Mouse (Mus musculus) yolk sac, embryonic 10.5 days (tissue): ENCODE measurements around the gene Bcat1.

Experiments used
- DNase-seq: peaks from one replicate; pipeline ENCODE4 v3.0.0-alpha.2; 2017; ENCODE audit warnings: low spot score

Gene Bcat1

DNA sequence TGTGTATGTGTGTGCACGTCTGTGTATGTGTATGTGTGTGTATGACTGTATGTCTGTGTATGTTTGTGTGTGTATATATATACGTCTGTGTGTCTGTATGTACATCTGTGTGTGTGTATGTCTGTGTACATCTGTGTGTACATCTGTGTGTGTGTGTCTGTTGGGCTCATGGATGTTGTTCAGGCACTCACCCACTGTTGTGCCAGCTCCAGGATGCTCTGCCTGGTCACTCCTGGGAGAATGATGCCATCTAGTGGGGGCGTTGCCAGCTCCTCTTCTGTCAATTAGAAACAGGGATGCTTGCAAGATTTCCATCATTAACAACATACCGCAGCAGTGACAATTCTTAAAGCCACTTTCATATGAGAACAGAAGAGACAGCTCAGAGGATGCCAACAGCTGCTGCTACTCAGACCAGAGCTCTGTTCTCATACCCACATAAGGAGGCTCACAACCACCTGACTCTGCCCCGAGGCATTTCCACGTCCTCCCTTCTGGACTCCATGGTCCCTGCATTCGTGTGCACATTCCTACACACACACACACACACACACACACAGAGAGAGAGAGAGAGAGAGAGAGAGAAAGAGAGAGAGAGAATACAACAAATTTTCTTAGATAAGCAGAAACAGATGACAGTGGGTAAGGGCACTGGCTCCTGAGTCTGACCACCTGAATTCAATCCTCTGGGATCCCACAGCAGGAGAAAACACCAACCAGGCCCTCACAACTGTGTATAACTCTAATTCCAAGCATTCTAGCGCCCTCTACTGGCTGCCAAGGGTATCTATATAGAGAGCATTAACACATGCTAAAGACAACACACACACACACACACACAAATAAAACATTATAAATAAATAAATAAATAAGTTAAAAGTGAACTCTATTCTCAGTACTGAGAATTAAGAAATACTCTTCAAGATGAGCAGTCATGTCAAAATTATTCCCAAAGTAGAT lies 65.8 kb downstream of the Bcat1 start:
- no peak for DNase-seq

DNA sequence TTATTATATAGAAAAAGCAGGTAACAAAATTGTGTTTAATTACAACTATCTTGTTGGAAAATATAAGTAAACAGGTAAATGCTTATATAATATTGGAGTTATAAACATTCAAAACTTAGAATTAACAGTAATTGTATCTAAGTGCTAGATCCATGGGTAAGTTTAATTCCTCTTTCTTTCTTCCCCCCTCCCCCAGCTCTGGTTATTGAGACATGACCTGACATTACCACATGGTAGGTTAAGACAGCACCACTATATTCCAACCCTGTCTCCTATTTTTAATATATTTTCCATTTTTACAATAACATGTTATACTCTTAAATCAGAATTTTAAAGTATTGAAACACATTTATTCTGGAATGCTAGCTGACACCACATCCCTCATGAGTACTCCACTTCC lies 72.5 kb downstream of the Bcat1 start:
- DNase-seq, result no peak

DNA sequence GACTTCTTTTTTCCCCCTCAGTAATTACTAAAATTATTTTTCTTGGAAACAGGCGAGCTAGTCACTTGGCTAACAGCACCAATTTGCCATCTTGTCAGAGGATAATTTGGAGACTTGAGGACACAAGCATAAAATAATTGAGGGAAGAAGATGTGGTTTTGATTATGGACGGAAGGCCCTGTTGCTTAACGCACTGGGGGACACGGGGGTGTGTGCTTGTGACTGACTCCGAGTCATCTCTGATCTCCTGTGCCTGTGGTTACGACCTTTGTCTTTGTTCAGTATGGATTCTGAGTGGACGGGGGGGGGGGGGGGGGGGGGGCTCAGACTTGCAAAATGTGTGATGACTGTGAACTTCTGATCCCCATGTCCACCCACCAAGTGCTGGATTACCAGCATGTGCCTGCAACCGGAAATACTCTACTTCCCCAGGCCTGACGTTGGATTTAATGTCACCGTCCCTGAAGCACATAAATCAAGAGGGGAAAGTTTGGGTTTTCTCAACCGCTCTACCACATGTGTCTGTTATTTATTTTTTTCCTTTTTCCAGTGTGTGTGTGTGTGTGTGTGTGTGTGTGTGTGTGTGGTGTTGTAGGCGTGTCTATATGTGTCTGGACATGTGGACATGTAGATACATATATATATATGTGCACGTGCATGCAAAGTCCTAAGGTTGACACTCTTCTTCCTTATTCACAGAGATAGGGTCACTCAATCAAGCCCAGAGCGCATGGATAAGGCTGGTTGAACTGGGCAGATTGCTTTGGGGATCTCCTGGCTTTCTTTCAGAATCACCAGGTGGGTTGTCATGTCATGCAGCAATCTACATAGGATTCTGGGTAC lies 73.7 kb downstream of the Bcat1 start:
- no peak for DNase-seq

- DNase-seq, result no peak
These were observed 74.5 kb downstream of the Bcat1 start for GRCm38 (mm10) chr6:145001493-145001892.

- peak; percentile 9 for DNase-seq
These were observed 78.8 kb downstream of the Bcat1 start for GRCm38 (mm10) chr6:144997229-144997628.

- DNase-seq, result no peak
These were observed 83.9 kb downstream of the Bcat1 start for GRCm38 (mm10) chr6:144992111-144992510.

DNA sequence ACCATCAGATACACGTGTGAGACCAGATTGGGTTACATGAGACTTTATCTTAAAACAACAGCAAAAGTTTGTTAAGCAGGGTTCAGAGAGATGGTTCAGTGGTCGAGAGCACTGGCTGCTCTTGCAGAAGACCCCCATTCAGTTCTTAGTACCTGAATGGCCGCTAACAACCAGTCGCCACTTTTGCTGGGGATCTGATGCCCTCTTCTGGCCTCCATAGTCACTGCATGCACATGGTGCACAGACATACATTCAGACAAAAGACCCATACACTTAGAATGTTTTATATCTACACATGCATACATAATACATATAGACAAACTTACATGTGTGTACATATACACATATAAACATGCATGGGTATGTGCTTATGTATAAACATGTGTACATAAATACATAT lies 86.8 kb downstream of the Bcat1 start:
- no peak for DNase-seq

GRCm38 (mm10) chr6:144987676-144988075 lies 88.3 kb downstream of the Bcat1 start:
- DNase-seq, result no peak

DNA sequence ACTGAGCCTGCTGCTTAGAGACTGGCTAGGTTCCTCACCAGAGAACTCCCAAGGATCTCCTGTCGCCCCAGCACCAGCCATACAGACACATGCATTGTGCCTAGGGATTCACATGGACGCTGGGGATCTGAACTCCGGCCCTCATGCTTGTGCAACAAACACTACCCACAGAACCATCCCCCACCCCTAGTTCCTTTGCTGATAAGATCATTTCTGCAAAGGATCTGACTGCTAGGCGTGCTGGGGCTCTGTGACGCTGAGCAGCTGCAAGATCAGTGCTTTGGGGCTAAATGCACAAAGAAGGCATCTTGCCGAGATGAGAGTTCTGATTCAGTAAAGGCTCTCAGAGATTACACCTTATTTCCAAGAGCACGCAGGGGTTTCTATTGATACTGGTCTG lies 88.8 kb downstream of the Bcat1 start:
- no peak for DNase-seq

DNA sequence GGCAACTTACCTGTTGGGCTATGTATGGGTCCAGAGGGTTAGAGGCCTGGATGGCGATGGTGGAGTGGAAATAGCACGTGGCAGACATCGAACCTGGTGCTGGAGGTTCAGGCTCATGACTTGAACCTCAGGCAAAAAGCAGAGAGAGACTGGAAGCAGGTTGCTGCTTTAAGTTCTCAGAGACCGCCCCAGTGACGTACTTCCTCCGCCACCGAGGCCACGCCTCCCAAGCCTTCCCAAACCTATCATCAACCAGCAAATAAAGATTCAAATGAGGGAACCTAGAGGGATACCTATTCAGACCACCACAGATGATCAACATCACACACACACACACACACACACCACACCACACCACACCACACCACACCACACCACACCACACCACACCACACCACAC lies 91.8 kb downstream of the Bcat1 start:
- no peak for DNase-seq

DNA sequence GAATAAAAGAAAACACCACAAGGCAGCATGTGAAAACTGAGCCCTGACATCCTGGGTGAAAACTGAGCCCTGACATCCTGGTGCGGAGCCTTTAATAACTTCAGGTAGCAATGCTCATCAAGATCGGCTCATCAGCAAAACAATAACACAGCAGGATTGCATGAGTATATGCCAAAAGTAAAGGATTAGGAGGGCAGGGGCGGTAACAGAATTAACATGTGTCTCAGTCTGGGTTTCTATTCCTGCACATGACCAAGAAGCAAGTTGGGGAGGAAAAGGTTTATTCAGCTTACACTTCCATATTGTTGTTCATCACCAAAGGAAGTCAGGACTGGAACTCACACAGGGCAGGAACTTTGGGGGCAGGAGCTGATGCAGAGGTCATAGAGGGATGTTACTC lies 93.9 kb downstream of the Bcat1 start:
- no peak for DNase-seq

- no peak for DNase-seq
These were observed 103.6 kb downstream of the Bcat1 start for GRCm38 (mm10) chr6:144972351-144972750.

DNA sequence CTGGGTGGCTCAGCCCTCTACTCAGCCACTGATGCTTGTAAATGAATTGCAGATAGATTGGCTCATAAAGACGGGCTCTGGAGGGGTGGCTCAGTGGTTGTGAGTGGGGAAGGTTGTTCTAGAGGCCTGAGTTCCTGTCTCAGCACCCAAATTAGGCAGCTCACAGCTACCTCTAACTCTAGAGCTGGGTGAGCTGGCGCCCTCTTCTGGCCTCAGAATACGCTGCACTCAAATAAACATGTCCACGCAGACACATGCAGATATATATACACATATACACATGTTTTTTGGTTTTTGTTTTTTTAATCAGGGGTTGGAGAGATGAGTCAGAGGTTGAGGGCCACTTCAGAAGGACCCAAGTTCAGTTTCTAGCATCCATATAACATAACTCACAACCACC lies 105.1 kb downstream of the Bcat1 start:
- DNase-seq, result no peak

DNA sequence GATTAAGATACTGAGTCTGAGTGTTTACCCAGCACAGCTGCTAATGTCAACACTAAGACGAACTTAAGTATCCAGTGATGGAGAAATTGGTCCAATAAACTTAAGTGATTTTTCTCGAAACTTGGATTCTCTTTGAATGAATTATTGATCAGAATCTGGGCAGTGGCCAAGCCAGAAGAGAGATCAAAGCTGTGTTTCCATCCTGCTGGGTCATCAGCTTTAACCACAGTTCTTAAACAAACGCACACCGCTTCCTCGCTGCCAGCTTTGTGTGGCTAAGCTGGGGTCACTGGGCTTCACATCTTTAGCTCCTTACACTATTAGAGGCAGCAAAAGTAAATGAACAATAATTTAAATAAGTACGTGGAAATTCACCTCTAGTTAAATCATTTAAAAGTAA lies 108.4 kb downstream of the Bcat1 start:
- no peak for DNase-seq

- DNase-seq, result no peak
These were observed 111.8 kb downstream of the Bcat1 start for GRCm38 (mm10) chr6:144964205-144964604.

- no peak for DNase-seq
These were observed 112.8 kb downstream of the Bcat1 start for GRCm38 (mm10) chr6:144963156-144963555.

DNA sequence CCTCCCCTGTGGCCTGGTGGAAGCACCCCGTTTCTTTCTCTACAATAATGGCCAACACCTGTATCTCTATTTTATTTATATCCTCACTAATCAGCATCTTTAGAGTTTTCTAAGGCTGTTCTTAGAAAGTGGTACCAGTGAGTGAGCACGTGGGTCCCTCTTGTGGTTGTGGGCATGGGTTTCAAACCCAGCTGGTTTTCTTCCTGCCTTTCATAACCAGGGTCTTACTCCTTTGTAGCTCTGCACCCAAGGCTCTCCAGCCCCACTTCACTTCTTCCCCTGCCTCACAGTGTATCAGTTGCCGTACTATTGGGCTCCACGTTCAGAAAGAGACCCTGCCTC lies 114.0 kb downstream of the Bcat1 start:
- no peak for DNase-seq

DNA sequence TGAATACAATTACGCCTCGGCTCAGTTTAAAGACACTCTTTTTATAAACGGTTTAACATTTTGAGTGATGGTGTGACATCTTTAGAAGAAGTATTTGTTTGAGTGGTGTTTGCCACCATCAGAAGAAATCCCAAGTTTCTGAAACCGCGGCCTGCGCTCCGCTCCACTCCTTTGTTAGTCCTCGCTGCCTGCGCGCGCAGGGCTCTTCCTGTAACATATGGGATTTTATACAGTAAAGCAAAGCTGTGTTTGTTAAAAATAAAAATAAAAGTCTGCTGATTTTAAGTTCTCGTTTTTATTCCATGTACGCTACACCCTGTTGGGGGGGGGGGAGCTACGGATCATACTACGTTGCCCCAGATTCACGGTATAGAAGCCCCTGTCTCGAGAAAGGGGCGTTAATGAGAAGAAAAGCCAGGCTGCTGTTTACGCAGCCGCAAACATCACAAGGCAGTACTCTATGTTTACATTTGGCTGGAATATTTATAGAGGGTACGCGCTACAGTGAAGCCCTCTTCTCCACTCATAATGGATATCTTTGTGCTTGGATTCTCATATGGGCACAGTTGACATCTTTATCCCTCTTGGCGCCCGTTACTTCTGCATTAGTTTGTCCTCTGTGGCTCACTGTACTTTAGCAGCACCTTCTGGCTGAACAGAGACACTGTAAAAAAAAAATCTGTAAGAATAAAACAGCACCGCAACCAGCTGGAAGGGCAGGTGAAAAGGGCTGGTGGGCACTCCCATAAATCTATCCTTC lies 114.6 kb downstream of the Bcat1 start:
- DNase-seq, result peak; percentile 24

DNA sequence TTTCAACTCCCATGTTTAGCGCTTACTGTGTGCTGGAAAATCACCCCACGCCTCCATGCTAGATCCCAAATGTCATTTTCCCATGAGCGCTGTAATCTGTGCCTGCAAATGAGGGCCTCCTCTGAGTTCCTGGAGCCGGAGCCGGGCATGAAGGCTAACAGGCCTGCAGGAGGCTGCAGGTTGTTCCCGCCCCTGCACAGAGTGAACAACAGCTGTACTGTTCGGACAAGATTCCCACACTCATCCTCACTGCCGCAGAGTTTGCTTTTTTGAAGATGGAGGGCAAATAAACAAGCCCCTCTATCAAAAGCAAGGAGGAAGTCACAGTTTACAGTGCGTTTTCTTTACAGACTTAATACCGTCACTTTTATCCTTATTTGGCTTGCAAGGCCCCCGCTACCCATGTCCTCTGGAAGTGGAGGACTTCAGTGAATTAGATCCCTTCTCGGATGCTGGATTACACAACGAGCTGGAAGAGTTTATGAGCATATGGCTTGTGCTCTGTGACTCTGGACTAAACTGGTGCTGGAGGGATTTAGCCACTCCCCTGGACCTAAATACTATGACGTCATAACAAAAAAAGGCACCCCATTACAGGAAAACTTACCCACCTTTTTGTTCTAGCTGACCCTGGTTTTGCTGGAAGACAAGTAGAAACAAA lies 120.0 kb downstream of the Bcat1 start:
- no peak for DNase-seq

- DNase-seq, result no peak
These were observed 123.1 kb downstream of the Bcat1 start for GRCm38 (mm10) chr6:144952885-144953284.

- peak; percentile 18 for DNase-seq
These were observed 131.3 kb downstream of the Bcat1 start for GRCm38 (mm10) chr6:144944435-144945365.
